Mouse (Mus musculus) heart, postnatal 0 days (tissue): ENCODE results near the gene Slc44a4. TPM values are rescaled to one million over a fixed set of nuclear protein-coding genes. Genes with fewer than 3 reads are reported as not detected.
A peak's percentile ranks its signal among the peaks of the same experiment; 100 is the strongest.

Experiments used
- ATAC-seq: fragments of 200-750 bp; cut with Nextera tagmentation; 2 replicates; pipeline ENCODE4 v1.8.0; 2017; ENCODE audit warnings: low read depth, moderate number of reproducible peaks, moderate library complexity; ENCODE audit not compliant: insufficient read depth
- DNase-seq: peaks from one replicate; pipeline ENCODE4 v3.0.0-alpha.2; 2016; ENCODE audit warnings: low spot score
- H3K27ac ChIP-seq: fragments of 300-500 bp; sonication (generic); 2 replicates; pipeline ENCODE4 v1.5.1; 2014; ENCODE audit warnings: low read depth, mild to moderate bottlenecking
- H3K27me3 ChIP-seq: fragments of 300-500 bp; sonication (generic); 2 replicates; pipeline ENCODE4 v1.6.1; 2014; ENCODE audit warnings: low read length, mixed read lengths; ENCODE audit not compliant: control insufficient read depth, insufficient read depth
- H3K36me3 ChIP-seq: fragments of 300-500 bp; sonication (generic); replicated peaks from 2 replicates; pipeline ENCODE4 v1.6.1; 2014; ENCODE audit warnings: low read length, mixed read lengths; ENCODE audit not compliant: control insufficient read depth, insufficient read depth
- H3K4me1 ChIP-seq: fragments of 300-500 bp; sonication (generic); 2 replicates; pipeline ENCODE4 v1.6.1; 2014; ENCODE audit warnings: antibody characterized with exemption; ENCODE audit not compliant: control insufficient read depth, insufficient read depth
- H3K4me2 ChIP-seq: fragments of 300-500 bp; sonication (generic); 2 replicates; pipeline ENCODE4 v1.6.1; 2014; ENCODE audit warnings: low read depth, mild to moderate bottlenecking, low read length, moderate library complexity
- H3K4me3 ChIP-seq: fragments of 300-500 bp; sonication (generic); 2 replicates; pipeline ENCODE4 v1.5.1; 2014; ENCODE audit warnings: low read depth, low read length
- H3K9ac ChIP-seq: fragments of 300-500 bp; sonication (generic); replicated peaks from 2 replicates; pipeline ENCODE4 v1.6.1; 2014; ENCODE audit warnings: low read depth, low read length, mixed read lengths
- H3K9me3 ChIP-seq: fragments of 300-500 bp; sonication (generic); replicated peaks from 2 replicates; pipeline ENCODE4 v1.6.1; 2016; ENCODE audit warnings: low read length; ENCODE audit not compliant: control insufficient read depth
- CTCF ChIP-seq: IDR thresholded peaks from 2 replicates; pipeline ENCODE4 v1.5.1; 2016; ENCODE audit warnings: antibody characterized with exemption, control low read depth, low read depth
- EP300 ChIP-seq: IDR thresholded peaks from 2 replicates; pipeline ENCODE4 v1.6.1; 2016; ENCODE audit warnings: antibody characterized with exemption, low read depth
- WGBS: fragments of 180-500 bp; shearing (Covaris S2); extraction: QIAGEN DNeasy Blood & Tissue Kit; methylation state at CpG from one replicate; pipeline ENCODE4 v1.1.7; 2014; 5-methylcytosine and 5-hydroxymethylcytosine counted together
- polyA plus RNA-seq: library from polyadenylated mRNA; unstranded; fragments of >200 nt; fragmentation: Nextera tagmentation; extraction: Ambion mirVana; gene quantifications from 2 replicates; pipeline ENCODE4 v1.2.1, GENCODE M21; 2015
- total RNA-seq: library from RNA; depleted of rRNA; stranded (reverse); fragments of >200 nt; gene quantifications from 2 replicates; pipeline ENCODE4 v1.2.3, GENCODE M21; 2014; ENCODE audit warnings: low replicate concordance

The Slc44a4 gene
- total and polyA plus RNA-seq, 2 experiments from 2014 or later = not detected

- no peak overlapping the region for H3K4me2 ChIP-seq
- H3K4me1 ChIP-seq = peaks cover 9% of the 10 kb centered on the region
- no peak overlapping the region for H3K4me3 ChIP-seq
- 83% methylated on average over 12 of the region's 12 CpGs for WGBS
- ATAC-seq (no peak), DNase-seq (no peak)
- no peaks in the 10 kb centered on the region for H3K36me3 ChIP-seq
- H3K9ac ChIP-seq = no peak overlapping the region
- TF ChIP-seq EP300 = no peak
- no peak for TF ChIP-seq CTCF
- H3K27ac ChIP-seq = no peak overlapping the region
- no peaks in the 10 kb centered on the region for H3K9me3 ChIP-seq
- H3K27me3 ChIP-seq = no peaks in the 10 kb centered on the region
Measured at GRCm38 (mm10) chr17:34890074-34890743, 24.1 kb upstream of the Slc44a4 start.

DNA sequence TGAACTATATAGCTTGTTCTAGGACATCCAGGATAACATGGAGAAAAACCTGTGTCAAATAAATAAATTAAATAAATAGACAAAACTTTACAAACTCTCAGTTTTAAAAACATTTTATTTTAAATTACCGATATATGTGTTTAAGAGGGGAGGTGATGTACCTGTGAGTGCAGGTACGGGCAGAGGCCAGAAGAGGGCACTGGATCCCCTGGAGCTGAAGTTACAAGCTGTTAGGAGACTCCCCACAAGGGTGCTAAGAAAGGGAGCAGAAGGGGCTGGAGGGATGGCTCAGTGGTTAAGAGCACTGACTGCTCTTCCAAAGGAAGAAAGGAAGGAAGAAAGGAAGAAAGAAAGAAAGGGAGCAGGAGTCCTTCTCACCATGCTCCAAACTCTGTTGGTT, 22.9 kb upstream of the Slc44a4 start:
- no peak for DNase-seq

GRCm38 (mm10) chr17:34893072-34893824, 21.0 kb upstream of the Slc44a4 start:
- Histone ChIP-seq H3K4me2 (peak overlapping the region; percentile 99), H3K4me3 (peak overlapping the region; percentile 85), H3K36me3 (no peaks in the 10 kb centered on the region), H3K27me3 (no peaks in the 10 kb centered on the region), H3K4me1 (peaks cover 17% of the 10 kb centered on the region), H3K9ac (peak overlapping the region; percentile 18), H3K9me3 (no peaks in the 10 kb centered on the region), H3K27ac (peak overlapping the region; percentile 80)
- no peak for ATAC-seq
- WGBS = 74% methylated on average over 12 of the region's 12 CpGs
- TF ChIP-seq CTCF = no peak
- TF ChIP-seq EP300 = no peak
- DNase-seq = no peak

More for the DNA sequence above, 22.9 kb upstream of the Slc44a4 start:
- Histone ChIP-seq H3K9ac (no peak overlapping the region), H3K9me3 (no peaks in the 10 kb centered on the region), H3K4me1 (peaks cover 9% of the 10 kb centered on the region), H3K4me3 (no peak overlapping the region), H3K27ac (no peak overlapping the region), H3K27me3 (no peaks in the 10 kb centered on the region), H3K36me3 (no peaks in the 10 kb centered on the region), H3K4me2 (no peak overlapping the region)
- TF ChIP-seq EP300 (no peak), CTCF (no peak)
- ATAC-seq = no peak
- WGBS = 86% methylated on average over 2 of the region's 2 CpGs

DNA sequence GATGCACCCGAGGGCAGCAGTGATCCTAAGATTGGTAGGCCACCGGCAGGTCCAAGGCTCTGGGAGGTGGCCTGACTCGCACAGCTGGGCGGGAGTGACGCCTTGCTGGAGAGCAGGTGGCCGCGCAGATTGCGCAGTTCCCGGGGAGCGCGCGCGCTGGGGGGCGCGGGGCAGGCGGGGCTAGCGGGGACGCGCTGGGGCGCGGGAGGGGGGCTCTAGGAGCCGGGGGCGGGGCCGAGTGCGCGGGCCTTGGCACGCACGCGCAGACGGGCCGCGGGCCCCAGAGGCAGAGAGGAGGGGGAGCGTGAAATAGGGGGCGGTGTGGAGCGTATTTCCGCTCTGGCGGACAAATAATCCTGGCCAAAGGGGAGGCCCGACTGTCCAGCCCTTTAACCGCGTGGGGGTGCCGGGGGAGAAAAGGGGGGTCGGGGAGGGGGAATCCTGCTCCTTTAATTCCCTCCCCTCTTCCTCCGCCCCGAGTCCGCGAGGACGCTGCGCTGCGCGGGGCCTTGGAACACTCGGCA, 20.1 kb upstream of the Slc44a4 start:
- ATAC-seq (peak; percentile 90), DNase-seq (peak; percentile 91)
- Histone ChIP-seq H3K36me3 (no peaks in the 10 kb centered on the region), H3K9me3 (no peaks in the 10 kb centered on the region), H3K27me3 (no peaks in the 10 kb centered on the region), H3K4me3 (peak overlapping the region; percentile 85), H3K4me1 (peaks cover 17% of the 10 kb centered on the region), H3K27ac (peak overlapping the region; percentile 80), H3K9ac (peak overlapping the region; percentile 68), H3K4me2 (peak overlapping the region; percentile 99)
- TF ChIP-seq CTCF = no peak; the same call in 1 of the 2 replicates
- TF ChIP-seq EP300 = no peak
- WGBS = 0% methylated on average over 20 of the region's 51 CpGs

- peak overlapping the region; percentile 68 for H3K9ac ChIP-seq
- no peaks in the 10 kb centered on the region for H3K9me3 ChIP-seq
- peak overlapping the region; percentile 80 for H3K27ac ChIP-seq
- DNase-seq = no peak
- no peaks in the 10 kb centered on the region for H3K36me3 ChIP-seq
- ATAC-seq = peak; percentile 1; the same call in 1 of the 2 replicates
- peak overlapping the region; percentile 85 for H3K4me3 ChIP-seq
- peaks cover 18% of the 10 kb centered on the region for H3K4me1 ChIP-seq
- TF ChIP-seq CTCF (no peak), EP300 (no peak)
- WGBS = 13% methylated on average over 47 of the region's 51 CpGs
- peak overlapping the region; percentile 99 for H3K4me2 ChIP-seq
- H3K27me3 ChIP-seq = no peaks in the 10 kb centered on the region
Measured at GRCm38 (mm10) chr17:34894801-34895530, 19.3 kb upstream of the Slc44a4 start.
